Mouse (Mus musculus) induced T-regulatory cell, adult 2 months (primary cell): ENCODE measurements at regions not wholly inside any gene's neighbourhood (a gene's known extent, or its start where the extent isn't known, plus 50 kb on each side); places are given as distances from the start of the nearest gene placed in this dataset.
A peak's percentile ranks its signal among the peaks of the same experiment; 100 is the strongest.

Source experiments
- DNase-seq: peaks from one replicate; pipeline ENCODE4 v3.0.0-alpha.2; 2012; ENCODE audit warnings: low read depth

DNA sequence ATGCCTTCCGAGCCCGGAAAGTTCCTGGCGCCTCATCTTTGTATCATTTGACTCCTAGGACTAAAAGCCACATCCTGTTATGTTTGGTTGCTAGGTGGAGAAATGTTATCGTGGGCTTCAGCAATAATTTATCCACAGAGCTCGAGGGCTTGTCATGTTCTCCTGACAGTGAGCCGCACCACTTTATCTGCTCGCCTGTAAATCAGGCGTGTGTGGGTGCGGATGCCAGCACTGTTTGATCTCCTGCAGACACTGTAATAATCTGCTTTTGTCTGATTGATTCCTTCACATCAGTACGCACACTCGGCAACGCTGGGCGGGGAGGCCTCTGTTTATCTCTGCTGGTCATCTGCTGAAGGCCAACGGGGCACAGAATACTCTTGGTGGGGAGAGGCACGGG, 178.5 kb upstream of the Zfp64 start:
- no peak for DNase-seq

DNA sequence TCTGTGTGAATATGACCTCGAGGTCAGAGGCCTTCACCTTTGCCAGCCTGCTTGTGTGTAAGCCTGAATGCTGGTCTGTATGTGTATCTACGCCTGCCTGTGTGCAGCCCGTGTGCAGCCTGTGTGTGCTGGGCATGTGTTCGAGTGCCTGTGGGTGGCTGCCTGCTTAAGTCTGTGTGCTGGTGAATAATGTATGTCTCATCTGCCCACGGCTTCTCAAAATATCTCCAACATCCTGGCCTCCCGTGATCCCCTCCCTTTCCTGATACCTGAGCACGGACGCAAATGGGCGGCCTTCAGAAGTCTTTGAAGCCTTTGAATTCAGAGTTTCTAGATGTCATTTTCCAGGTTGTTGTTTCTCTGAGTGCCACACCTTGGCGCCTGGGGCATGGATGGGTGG, 170.1 kb upstream of the Zfp64 start:
- no peak for DNase-seq

DNA sequence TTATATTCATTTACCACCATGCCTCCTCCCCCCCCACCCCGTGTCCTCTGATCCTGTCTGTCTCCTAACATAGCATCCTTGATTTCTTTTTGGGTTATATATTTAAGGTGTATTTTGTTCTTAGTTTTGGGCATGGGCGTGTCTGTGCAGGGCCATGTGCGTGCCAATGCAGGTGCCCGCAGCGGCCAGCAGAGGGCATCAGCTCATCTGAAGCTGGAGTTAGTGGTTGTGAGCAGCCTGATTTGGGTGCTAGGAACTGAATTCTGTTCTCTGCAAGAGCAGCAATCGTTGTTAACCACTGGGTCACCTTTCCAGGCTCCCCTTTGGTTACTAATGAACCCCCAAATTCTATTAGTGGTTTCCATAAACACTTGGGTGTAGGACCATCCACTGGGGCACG, 167.5 kb upstream of the Zfp64 start:
- no peak for DNase-seq

DNA sequence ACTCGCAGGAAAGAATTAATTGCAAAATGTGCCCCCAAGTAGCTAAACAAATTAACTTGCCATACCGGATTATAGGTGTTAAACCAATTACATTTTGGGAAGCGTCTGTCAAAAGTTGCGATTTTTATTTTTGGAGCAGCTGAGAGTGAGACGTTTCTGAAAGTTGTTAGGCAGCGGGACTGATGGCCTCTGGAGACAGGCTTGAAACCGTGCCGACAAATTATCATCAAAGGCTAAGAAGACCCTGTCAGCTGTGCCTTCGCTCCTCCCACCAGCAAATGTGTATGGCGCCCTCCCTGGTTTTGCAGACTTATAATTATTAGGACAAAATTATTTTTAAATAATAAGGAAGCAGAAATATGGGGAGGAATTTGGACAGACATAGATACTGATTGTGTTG, 161.5 kb upstream of the Zfp64 start:
- no peak for DNase-seq

DNA sequence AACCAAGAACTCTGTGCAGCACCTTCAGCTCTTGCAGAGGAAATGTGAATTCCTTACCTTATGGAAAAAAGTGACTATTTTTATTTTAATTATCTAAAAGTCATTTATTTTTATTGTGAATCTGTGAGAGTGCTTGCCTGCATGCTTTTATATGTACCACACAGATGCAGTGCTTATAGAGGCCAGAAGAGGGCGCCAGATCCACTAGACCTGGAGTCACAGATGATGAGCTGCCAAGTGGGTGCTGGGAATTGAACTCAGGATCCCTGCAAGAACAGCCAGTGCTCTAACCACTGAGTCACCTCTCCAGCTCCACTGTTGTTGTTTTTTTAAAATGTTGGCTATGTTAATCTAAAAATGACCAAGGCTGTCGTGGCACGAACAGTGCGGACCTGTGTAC, 153.7 kb upstream of the Zfp64 start:
- DNase-seq, result peak; percentile 24

DNA sequence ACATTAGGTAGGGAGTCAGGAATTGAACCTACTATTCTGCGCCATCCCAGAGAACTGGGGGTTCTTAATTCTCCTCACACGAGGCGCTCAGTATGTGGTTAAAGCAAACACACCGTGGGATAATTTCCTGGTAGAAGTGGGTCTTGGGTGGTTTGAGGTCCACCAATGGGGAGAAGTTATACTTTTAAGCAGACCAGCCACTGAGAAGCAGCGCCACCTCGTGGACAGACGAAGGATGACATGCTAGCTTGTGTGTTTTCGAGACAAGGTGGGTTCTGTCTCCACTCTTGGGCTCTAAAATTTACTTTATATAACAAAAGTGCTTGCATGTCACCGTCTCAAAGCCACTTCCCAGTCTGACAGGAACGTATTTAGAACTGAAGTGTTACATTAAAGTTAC, 152.7 kb upstream of the Zfp64 start:
- peak; percentile 35 for DNase-seq

DNA sequence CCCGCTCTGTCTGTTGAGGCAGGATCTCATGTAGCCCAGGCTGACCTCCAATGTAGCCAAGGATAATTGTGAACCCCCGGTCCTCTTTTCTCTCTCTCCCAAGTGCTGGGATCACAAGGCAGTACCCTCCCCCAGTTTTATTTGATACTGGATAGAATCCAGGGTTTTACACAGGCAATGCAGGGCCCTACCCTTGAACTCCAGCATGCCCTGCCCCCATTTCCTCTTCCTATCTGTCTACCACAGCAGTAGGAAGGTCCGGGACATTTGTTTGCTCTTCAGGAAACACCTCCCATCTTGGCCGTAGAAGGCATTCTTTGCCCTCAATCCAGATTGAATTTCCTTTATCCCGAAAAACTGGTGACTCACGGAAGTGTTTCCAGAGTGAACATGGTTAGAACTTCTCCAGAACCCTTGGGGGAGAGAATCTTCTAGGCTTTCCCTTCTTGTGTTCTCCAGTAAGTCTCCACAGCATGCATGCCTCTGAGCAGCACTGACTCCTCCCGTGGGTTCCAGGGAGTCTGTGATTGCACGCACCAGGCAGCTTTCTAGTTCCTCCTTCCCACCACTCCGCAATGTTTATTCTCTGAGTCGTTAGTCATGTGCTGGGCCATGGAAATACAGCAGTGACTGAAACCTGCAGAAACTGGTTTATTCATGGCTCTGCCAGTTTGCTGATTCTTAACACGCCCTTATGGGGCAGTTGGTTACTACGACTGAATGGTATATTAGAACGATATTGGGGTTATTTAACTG, 146.3 kb upstream of the Zfp64 start:
- DNase-seq, result no peak

DNA sequence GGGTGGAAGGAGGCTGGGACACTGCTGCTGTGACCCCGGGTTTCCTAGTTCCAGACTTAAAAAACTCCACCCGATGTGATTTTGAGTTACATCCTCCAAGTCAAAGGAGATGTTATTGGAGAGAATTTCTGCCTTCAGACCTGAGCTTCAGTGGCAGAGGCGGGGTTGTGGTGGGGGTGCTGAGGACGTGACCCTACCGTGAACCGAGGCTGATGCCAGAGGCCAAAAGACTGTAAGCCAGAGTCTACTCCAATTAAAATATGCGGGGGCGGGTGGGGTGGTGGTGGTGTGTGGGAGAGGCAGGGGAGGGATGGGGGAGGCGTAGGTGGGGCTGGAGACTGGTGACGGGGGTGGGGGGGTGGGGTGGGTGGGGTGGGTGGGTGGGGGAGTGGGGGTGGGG, 145.1 kb upstream of the Zfp64 start:
- DNase-seq, result no peak

DNA sequence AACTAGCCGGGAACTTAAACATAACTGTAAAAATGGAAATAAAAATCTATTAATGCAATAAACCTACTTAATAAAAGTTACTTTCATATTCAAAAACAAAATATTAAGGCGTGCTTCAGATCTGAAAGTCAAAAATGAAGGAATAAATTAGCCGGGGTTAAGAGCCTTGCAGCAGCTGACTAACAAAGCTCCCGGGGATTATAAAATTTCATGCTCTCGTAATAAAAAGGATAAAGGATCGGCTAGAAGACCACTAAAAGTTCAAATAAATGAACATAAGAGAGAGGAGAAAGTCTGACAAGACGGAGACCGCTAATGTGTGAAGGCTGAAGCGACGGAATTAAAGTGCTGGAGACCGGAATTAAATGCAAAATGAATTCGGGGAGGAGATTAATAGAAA, 144.3 kb upstream of the Zfp64 start:
- DNase-seq, result no peak

DNA sequence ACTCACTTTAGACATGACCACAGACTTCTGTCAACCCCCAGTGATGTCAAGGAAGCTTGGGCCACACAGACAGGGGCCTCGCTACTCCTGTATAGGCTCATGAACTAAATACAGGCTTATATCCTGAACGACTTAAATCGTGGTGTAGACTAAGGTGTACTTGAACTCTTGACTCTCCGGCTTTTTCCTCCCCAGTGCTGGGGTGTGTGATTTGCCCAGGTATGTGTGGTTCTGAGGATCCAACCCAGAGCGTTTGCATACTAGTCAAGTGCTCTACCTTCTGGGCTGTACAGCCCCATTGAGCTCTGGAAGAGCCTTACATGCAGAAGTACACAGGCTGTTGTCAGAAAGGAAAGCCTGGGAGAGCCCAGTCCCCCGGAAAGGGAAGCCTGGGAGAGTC, 143.2 kb upstream of the Zfp64 start:
- no peak for DNase-seq

DNA sequence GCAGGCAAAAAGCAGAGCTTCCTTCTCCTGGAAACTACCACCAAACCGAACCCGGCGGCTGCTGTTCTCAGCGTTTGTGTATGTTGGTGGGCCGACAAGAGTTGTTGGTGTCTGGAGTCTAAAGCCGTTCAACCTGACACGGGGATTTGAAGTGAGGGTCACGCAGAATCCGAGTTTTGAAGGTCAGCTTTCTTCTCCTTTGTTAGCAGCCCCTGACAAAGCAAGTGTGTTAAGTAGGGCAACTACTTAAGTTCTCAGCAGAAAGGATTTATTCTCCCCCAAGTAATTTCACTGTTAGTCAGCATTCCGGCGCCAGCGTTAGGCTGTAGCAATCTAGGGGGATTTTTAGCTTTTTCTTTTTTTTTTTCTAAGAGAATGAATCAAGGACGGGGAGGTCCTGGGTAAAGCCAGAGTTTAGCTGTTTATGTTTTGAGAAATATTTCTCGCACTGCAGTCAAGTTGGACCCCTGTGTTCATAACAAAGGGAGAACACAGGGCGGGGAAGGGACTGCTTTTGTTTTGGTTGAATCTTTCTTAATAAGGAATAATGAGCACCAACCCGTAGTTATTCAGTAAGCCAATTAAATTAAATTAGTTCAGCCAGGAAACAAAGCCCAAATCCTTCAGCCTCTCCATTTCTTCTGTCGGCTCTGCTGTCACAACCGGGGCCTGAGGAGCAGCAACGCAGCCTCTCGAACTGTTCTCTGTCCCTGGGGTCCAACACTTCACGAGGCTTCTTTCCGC, 138.8 kb upstream of the Zfp64 start:
- DNase-seq, result no peak

DNA sequence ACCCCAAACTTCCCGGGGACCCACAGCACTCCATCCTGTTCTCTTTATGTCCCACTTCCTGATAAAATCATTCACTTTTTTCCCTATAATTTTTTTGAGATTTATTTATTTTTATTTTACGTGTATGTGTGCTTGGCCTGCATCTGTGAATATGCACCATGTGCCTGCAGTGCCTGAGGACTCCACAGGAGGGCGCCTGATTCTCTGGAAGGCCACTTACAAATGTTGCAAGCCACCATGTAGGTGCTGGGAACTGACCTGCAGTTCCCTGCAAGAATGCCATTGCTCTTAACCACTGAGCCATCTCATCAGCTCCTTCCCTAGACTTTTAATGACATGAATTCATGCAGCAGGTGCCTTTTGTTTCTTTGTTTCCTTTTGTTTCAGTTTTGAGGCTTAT, 134.9 kb upstream of the Zfp64 start:
- peak; percentile 6 for DNase-seq

DNA sequence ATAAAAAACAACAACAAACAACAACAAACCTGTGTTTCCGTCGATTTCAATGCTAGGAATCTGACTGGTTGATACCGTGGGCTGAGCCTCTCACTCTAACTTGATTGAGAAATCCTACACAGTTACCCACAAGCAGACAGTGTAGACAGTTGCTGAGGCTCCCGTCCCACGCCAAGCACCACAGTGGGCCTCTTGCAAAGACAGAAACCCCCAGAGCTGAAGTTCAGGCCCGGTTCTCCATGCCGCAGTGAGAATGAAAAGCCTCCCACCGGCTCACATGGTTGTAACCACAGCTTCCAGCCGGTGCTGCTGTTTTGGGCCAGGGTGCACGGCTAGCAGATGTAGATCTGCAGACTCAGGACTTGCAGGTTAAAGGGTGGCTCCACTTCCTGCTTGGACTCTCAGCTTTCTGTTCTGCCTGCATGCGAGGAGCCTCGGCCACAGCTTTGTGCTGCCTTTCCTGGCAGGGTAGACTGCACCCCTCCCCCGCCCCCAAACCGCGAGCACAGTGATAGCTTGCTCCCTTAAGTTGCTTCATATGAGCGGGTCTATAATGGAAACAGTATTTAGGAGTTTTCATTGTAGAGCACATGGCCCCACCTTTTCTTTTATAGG, 133.6 kb upstream of the Zfp64 start:
- peak; percentile 45 for DNase-seq

DNA sequence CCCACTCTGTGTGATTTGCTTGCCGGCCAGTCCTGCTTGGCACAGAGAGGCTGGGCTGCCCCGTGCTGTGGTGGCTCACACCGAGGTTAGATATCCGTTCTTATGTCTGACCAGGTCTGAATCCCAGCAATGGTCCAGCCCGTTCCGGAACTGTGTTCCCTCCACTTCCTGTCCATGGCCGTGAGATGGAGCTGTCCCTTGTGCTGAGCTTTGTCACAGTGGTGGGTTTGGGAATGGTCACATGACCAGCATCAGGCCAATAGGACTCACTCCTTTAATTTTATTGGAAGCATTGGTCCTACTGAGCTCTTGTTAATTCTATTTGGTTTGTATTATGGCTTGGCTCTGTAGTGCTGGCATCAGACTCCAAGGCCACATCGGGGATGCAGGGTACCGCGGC, 132.9 kb upstream of the Zfp64 start:
- DNase-seq, result no peak

DNA sequence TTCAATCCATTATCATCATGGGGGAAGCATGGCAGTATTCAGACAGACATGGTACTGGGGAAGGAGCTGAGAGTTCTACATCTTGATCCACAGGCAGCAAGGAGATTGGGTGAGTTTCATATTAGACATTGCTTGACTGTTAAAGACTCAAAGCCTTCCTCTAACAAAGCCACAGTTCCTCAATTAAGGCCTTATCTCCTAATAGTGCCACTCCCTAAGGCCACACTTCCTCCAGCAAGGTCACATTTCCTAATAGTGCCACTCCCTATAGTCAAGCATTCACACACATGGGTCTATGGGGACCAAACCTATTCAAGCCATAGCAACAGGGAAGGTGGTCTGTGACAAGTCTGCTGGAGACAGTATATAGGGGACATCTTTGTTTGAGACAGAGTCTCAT, 115.9 kb upstream of the Zfp64 start:
- no peak for DNase-seq

DNA sequence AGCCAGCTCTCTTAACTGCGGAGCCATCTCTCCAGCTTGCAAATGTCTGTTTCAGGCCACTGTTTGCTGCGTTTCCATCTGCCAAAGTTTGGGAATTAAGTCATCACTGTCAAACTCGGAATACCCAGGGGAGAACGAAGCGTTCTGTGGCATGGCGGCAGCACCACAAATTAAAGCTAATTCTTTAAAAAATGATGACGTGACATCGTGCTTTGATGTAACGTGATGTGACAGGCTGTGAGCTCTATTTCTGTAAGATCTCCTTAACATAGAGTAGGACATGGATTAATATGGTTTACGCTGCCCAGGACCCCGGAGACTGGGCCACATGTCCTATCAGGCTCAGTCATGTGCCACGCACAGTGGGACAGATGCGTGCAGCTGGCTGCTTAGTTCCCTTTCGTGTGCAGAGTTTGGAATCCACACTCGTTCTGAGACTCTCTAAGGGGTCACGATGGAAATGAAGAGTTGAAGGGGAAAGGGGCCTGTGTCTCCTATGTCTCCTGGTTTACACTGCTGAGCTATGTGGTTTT, 109.8 kb upstream of the Zfp64 start:
- DNase-seq, result no peak

DNA sequence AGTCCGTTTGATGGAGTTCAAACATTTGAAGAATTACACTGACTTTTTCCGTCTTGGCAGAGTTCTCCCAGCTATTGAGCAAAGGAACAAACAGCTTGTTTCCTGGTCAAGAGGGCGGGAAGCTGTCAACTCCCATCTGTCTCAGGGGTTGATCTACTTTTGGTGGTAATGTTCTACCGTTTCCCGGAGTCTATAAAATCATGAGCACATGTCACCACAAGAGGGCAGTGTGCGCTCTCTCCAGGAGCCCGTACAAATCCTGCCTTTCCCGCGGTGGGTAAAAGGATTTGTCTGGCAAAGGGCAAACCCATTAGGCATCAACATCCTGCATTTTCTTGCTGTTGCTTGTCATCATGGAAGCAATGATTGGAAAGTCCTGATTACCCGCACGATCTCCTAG, 106.1 kb upstream of the Zfp64 start:
- peak; percentile 60 for DNase-seq

DNA sequence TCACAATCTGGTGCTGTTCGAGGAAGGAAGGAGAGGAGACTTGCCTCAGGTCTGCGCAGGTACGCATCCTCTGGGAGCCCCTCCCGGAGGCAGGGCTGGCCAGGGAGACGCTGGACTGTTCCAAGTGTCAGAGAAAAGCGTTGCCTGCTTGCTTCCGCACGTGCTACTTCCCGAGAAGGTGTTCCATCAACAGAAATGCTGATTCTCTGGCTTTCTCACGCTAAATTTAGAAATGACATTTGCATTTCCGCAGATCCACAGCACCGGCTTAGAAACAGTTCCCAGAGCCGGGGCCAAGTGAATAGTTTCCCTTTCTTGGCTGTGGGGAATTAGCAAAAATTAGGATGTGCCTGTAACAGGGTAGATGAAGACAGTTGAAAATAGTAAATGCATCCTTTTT, 105.1 kb upstream of the Zfp64 start:
- no peak for DNase-seq

DNA sequence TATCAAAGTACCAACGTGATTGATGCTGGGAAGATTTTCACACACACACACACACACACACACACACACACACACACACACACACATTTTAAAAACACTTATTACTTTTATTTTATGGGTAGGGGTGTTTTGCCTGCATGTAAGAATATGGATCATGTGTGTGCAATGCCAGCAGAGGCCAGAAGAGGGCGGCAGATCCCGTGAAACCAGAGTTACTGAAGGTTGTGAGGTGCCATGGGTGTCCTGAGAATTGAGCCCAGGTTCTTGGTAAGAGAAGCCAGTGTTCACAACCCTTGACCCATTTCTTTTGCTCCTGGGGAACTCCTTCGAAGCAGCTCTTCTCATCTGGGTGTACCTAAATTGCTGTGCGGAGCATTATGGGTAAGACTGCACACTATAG, 102.4 kb upstream of the Zfp64 start:
- DNase-seq, result peak; percentile 9

DNA sequence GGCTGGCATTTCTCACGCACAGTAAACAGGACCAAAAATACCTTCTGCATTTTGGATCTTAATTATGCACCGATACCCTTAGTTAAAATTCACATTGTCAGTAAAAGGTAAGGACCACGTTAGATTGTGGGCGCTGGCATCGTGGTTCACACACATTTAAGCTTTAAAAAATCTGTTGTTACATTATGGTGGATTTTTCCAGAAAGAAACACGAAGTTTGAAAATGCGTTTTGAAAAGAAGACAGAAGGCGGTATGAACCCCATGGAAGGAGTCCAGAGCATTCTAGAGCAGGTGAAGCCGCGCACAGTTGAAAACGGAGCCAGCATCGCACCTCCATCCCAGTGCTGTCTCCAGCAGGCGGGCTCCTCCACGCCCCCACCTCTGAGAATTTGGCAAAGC, 94.6 kb upstream of the Zfp64 start:
- DNase-seq, result no peak

DNA sequence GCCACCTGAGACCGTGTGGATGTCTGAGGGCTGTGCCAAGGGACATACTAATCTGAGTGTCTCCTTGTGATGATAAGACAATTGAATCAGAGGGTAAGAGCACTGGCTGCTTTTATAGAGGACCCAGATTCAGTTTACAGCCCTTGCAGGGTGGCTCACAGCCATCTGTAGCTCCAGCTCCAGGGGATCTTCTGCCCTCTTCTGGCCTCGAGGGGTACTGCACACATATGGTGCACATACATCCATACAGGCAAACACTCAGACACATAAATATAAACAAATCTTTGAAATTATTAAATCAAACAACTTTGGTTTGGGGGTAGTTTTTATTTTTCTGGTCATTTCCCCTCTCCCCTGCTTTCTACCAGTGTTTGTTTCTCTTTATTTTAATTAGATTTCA, 86.4 kb upstream of the Zfp64 start:
- DNase-seq, result no peak

DNA sequence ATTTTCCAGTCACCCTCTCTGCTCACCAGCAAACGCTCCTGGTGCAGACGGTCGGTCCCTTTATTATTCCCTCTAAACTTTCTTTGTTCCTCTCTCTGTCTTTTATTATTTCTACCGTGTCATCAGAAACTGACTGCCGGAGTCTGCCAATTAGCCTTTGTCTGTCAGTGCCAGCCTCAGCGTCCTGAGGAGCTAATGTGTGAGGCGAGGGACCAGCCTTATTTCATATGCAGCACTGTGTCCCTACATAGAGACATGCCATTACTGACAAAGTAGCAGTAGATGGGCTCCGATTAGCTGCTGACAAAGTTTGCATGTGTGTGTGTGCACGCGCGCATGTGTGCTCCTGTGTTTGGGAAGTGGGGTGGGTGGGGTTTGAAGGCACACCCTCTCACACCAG, 82.6 kb upstream of the Zfp64 start:
- no peak for DNase-seq

DNA sequence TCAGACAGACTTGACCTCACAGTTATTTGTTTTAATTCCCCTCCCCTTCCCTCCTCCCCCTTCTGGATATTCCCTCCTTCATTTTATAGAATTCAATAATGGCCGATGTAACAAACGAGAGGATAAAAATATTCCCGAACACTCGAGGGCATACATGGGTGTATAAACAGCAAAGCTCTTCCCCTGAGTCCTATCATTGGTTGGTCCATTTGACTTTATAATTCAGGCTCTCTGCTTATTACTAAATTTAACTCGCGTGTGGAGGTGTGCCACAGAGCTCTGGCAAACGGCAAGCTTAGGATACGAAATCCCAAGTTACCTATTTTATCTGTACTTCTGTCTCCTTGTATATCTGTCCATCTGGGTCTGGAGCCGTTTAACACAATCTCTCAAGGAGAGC, 82.1 kb upstream of the Zfp64 start:
- DNase-seq, result no peak
